In the genomic region with DNA sequence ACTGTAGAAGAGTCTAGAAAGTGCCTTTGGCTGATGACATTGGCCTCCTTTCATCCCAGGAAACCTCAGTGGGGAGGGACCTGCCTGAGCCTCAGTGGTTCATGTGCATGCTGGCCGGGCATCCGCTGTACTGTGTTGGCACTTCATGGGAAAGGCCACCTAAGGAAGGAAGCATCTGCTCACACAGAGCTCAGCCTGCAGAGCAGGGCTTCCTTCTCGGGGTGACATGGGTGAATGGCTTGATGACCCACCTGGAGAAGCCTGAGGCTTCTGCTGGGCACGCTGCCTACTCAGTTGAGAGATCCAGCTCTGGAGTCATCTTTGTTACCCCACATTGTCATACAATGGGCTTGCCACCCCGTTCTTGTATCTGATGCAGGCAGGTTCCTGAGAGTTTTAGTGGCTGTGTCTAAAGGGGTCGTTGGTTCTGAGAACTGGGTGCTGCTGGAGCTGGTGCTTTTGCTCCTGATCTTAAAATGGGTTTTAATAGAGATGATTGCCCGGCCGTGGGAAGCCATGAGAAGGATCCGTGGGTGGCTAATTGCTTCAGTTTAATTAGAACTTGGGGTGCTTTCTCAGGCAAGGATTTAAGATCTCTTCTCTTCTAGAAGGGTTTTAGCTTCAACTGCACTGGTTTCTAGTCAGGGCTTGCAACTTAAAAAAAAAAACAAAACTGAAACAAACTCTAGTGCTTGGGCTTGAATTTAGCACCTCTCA, we compare ENCODE assay signal across 23 mouse cellular contexts.
DNase-seq lines count a peak whose midpoint lies in the region; TF ChIP-seq lines count a peak whose summit lies in the region.
"Had no signal": no experiment of that assay in that cellular context is flagged by ENCODE, and none has a peak within 500 bp of the region (broad histone marks: within the 10 kb centered on the region; RNA-seq: fewer than 3 reads in every experiment).

No protein-coding gene starts in this region.

- H3K27ac ChIP-seq in layer of hippocampus, adult 2 months, result peak overlapping the region; percentile 58; the same call in 1 of the 2 replicates
- peak overlapping the region; percentile 84 for H3K27ac ChIP-seq in olfactory bulb, adult 2 months (ENCODE audit: insufficient read depth, low read depth, low read length)
- H3K27ac ChIP-seq: forebrain, embryonic 12.5 days; heart, embryonic 10.5 days; hindbrain, embryonic 15.5 days; kidney, postnatal 0 days; liver, embryonic 15.5 days; lung, embryonic 15.5 days; midbrain, embryonic 13.5 days; stomach, embryonic 15.5 days had no signal

- TF ChIP-seq POLR2A in olfactory bulb, adult 2 months (IDR thresholded peaks at IDR 0.05; ENCODE audit: insufficient read depth, low read depth, low read length), result no peak

- DNase-seq in layer of hippocampus, adult 2 months (ENCODE audit: low spot score in 2 of 2), result no peak
- no peak for DNase-seq in layer of hippocampus, postnatal 10 days (ENCODE audit: low spot score in 2 of 2)
- DNase-seq in cerebellum, adult 11-12 months, result peak; percentile 79
- DNase-seq in cerebellum, postnatal 10 days, result peak; percentile 56 to 64
- no peak for DNase-seq in adipocyte (ENCODE audit: low spot score)
- DNase-seq in kidney, postnatal 25 days, result no peak
- DNase-seq: adrenal gland, postnatal 36 days; heart, postnatal 4 days; kidney, adult 2 months; lung, postnatal 36 days; retina, postnatal 1 day; right cerebral cortex, postnatal 4 days; thymus, postnatal 36 days had no signal

- TF ChIP-seq CTCF in layer of hippocampus, adult 2 months (conservative IDR thresholded peaks at IDR 0.05), result no peak
- no peak for TF ChIP-seq CTCF in olfactory bulb, adult 2 months (IDR thresholded peaks at IDR 0.05; ENCODE audit: insufficient read depth, low read depth, low read length)

- H3K4me3 ChIP-seq in layer of hippocampus, adult 2 months, result no peak overlapping the region
- H3K4me3 ChIP-seq in olfactory bulb, adult 2 months (ENCODE audit: insufficient read depth, low read depth, low read length), result no peak overlapping the region
- H3K4me3 ChIP-seq: forebrain, embryonic 12.5 days; heart, embryonic 10.5 days; hindbrain, embryonic 15.5 days; liver, embryonic 15.5 days; lung, embryonic 15.5 days; megakaryocyte, embryonic 14.5 days; midbrain, embryonic 13.5 days; stomach, embryonic 15.5 days had no signal

- H3K4me1 ChIP-seq in olfactory bulb, adult 2 months (ENCODE audit: control insufficient read depth, insufficient read depth, low read length), result peaks cover 33% of the 10 kb centered on the region
- H3K4me1 ChIP-seq: forebrain, embryonic 12.5 days; heart, embryonic 10.5 days; hindbrain, embryonic 15.5 days; liver, embryonic 15.5 days; lung, embryonic 15.5 days; megakaryocyte, embryonic 14.5 days; midbrain, embryonic 13.5 days; stomach, embryonic 15.5 days had no signal

- WGBS in olfactory bulb, adult 2 months, result 41% methylated on average over 9 of the region's 9 CpGs

Comparison
In these comparisons a context has a peak if more than half of its experiments do, and no peak if none do; other contexts are left out.
1. DNase-seq: peak in cerebellum, adult 11-12 months (single experiment) and cerebellum, postnatal 10 days (2 of 2); none in layer of hippocampus, adult 2 months (0 of 2), layer of hippocampus, postnatal 10 days (0 of 2), adipocyte (single experiment) and kidney, postnatal 25 days (0 of 2).